Mouse (Mus musculus): ENCODE results near the gene Prss56. TPM values are rescaled to one million over a fixed set of nuclear protein-coding genes. Genes with fewer than 3 reads are reported as not detected.

Prss56 gene
- not detected for polyA plus RNA-seq (2017; shearing (Covaris generic))

DNA sequence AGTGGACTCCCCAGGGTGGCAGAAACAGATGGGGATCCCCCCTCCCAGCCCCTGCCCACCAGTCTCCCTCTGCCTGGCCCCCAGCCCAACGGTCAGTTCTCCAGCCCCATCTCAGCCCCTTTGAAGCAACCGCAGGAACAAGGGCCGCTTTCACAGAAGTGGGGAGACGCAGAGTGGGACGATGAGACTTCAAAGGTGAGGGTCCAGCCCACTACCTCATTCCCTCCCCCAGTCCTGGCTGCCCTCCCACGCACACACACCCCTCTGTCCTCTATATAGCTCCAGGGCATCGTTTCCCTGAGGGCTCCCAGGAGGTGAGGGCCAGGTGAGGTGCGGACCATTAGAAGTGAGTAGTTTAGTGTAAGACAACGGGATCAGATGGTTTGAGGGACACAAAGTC lies at the start of gene Prss56:
Prss56 (plus strand) TSS at position 301 of the 400 bp plus-strand sequence.

DNA sequence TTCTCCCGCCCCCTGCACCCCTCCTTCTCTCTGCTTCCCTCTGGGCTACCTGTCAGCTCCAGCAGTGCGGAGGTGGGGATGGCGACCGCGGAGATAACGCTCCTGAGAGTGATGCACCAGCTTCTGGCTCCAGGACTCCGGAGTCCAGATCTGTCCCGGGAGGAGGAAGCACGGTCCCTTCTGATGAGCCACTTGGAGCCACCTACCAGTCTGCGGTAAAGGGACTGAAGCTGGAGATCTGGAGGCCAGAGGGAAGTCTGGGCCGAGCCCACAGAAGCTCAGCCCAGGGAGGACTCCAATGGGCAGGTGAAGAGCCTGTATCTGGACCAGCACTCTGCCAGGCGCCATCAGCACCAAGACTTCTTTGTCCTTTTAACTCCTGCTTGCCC lies 26.9 kb upstream of the Prss56 start, which contains the start of gene Ecel1:
Ecel1 (minus strand) TSS at position 323 of the 389 bp plus-strand sequence.

DNA sequence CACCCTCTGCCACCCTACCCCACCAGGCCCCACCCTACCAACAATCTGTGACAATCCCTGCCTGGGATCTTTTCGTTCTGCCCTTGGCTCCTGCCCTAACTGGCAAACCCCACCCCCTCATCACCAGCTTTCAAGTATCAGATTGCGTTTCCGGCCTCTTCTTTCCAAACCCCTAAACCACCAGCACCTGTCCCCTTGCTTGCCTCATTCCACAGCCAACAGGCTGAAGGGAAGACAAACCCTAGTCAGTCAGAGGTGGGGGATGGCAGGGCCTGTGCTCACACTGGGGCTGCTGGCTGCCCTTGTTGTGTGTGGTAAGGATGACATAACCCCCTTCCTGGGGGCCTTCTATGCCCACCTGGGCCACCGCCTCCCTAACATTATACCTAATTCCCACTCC lies 7.3 kb downstream of the Prss56 start, which contains the start of gene Chrnd:
Chrnd (plus strand) TSS at position 179 of the 400 bp plus-strand sequence.

DNA sequence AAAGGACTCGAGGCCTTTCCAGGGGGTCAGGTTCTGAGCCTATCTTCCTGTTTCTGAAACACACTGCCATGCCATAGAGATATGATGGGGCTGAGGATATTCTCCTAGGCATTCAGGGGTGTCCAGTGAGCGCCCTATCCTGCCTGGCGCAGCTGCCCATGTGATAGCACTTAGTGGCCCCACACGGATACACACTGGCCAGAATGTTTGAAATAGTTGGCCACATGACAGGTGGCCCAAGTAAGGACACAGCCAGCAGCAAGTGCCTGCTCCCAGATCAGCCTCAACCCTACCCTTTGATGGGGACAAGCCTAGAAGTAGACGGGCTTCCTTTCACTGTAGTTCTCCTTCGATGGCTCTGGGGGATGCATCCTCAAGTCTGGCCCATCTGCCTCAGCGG lies 21.4 kb downstream of the Prss56 start, which contains the start of gene Chrng:
Chrng (plus strand) TSS at position 193 of the 400 bp plus-strand sequence.

DNA sequence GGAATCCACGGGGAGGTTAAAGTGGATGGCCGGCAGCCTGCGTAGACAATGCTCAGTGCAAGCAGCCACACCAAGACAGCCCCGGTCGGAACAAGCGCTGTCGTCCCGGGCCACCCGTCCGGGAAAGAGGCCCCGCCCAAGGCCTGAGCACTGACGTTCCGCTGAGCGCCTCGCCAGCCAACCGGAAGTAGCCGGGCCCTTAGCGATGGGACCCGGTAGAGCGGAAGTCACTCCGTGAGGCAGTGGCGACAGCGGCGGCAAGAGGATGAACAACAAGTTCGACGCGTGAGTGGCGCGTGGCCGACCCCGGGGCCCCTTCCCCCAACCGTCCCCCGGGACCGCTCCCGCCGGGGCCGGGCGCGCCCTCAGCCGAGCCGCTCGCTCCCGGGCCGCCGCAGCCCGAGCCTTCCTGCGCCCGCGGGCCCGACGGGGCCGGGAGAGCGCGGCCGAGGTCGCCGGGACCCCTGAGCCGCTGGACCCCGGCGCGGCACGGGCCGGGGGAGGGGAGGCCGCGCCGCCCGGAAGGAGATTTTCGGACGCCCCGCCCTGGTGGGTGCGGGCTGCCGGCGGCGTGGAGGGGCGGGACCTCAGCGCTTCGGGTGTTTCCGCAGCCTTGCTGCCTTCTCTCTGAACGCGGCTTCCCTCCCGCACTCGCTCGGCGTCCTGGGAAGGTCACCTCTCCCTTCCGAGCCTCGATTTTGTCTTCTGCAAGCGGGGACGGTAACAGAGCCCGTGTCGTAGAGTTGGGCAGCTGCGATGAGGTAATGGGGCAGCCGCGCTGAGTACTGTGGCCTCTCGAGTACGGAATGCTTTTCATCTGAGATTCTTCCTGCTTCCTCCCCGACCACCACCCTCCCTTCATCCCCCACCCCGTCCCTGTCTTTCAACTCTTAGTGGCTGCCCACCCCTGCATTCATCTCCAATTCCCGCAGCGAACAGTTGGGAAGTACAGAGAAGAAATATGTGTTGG lies 30.9 kb downstream of the Prss56 start, which contains the start of gene Eif4e2:
Eif4e2 (plus strand) TSS at position 180 of the 970 bp plus-strand sequence.

Other genes starting within 250 kb of the Prss56 start
- not detected for gene Alppl2, start 93.4 kb upstream of the Prss56 start, polyA plus RNA-seq (2017; shearing (Covaris generic))
- not detected for gene Alpi, start 81.7 kb upstream of the Prss56 start, polyA plus RNA-seq (2017; shearing (Covaris generic))
- gene Akp3, start 58.3 kb upstream of the Prss56 start, polyA plus RNA-seq (2017; shearing (Covaris generic)): not detected
- not detected for gene Ecel1, start 26.8 kb upstream of the Prss56 start, polyA plus RNA-seq (2017; shearing (Covaris generic))
- gene Chrnd, start 7.3 kb downstream of the Prss56 start, polyA plus RNA-seq (2017; shearing (Covaris generic)): not detected
- not detected for gene Chrng, start 21.3 kb downstream of the Prss56 start, polyA plus RNA-seq (2017; shearing (Covaris generic))
- 157 TPM for gene Eif4e2, start 30.6 kb downstream of the Prss56 start, polyA plus RNA-seq (2017; shearing (Covaris generic))
- gene Efhd1, start 81.0 kb downstream of the Prss56 start, polyA plus RNA-seq (2017; shearing (Covaris generic)): not detected
- gene Gigyf2, start 143.7 kb downstream of the Prss56 start, polyA plus RNA-seq (2017; shearing (Covaris generic)): 64.5 TPM
- 1.7 TPM for gene Kcnj13, start 211.4 kb downstream of the Prss56 start, polyA plus RNA-seq (2017; shearing (Covaris generic))